Mouse (Mus musculus) urinary bladder, postnatal 14 days (tissue): Measurements from ENCODE around the gene Dhrs7b.
A peak's percentile ranks its signal among the peaks of the same experiment; 100 is the strongest.
"Not testable (repeated sequence)": the region's sequence is repeated elsewhere in the genome, so short reads cannot be mapped to it uniquely, and the experiment has no call there.

ENCODE experiments used
- DNase-seq: peaks from one replicate; pipeline ENCODE4 v3.0.0; 2021; ENCODE audit warnings: low spot score

Gene Dhrs7b

DNA sequence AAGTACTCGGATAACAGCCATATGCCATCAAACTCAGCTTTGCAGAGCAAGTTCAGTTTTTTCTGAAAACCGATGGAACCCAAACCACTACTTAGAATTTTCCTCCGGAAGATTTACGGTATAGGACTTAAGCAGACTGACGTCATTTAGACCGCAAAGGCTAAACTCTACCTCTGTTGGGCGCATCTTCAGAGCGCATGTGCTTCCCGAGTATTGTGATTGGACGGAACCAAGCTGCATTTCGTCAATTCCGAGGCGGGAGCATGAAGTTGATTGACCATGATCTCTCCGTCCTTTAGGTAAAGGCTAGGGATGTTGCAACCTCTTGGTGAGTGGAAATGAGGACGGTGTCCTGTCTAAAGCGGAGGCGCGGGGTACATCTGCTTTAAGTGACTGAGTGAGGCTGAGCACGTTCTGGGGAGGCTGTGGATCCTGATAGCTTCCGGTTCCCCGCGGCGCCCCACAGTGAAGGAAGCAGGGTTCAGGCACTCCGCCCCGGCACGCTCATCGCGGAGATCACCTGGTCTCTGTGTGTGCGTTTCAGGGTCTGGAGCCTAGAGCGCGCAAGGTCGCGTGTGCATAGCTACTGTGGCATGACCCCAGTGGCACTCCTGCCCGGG lies at the start of gene Dhrs7b:
Dhrs7b (plus strand) TSS at position 199 of the 620 bp plus-strand sequence.
- DNase-seq, result peak; percentile 85

DNA sequence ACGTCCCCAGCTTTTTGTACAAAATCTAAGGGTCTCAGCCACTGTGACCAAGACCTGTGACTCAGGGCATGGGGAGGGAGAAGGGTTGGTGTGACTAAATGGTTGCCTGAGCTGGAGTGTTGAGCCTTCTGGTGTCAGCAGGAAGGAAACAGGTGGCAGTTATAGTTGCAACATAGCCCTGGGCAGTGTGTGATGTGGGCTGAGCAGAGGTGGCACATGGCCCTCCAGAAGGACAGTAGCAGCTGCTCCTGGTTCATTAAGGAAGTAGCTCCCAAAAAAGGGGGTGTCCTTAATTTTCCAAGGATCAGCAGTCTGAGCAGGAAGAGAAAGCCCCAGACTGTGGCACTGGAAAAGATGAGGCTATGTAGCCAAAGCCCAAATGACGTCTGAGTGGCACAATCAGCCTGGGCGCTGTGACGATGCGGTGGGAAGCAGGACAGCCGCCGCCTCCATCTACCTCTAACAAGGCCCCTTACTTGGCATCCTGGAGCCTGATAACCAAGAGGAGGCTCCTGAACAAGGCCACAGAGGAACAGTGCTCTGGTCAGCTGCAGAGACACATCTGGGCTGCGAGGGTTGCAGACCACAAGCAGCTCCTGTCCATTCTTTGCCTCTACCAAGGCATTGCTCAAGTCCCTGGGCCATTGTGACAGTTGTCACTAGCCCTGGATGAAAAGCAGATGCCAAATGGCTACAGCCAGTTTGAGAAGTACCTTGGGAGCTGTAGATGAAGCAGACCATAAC lies 46.1 kb upstream of the Dhrs7b start:
- no peak for DNase-seq

DNA sequence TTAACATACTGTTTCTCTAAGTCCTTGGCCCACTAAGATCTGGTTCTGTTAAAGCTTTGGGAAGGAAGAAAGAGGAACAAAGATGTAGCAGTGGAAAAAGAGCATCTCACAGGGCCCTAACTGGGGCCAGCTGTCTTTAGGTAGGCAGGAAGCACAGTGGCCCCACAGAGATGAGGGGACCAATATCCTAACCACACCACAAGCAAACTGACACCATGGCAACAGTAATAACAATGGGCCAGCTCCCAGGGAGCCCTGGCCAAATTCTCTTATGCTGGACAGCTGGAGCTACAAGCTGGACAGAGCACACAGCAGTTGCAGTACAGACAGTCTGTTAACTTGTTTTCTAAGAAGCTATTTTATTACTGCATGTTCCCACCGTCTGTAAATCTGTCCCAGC lies 42.8 kb upstream of the Dhrs7b start:
- no peak for DNase-seq

DNA sequence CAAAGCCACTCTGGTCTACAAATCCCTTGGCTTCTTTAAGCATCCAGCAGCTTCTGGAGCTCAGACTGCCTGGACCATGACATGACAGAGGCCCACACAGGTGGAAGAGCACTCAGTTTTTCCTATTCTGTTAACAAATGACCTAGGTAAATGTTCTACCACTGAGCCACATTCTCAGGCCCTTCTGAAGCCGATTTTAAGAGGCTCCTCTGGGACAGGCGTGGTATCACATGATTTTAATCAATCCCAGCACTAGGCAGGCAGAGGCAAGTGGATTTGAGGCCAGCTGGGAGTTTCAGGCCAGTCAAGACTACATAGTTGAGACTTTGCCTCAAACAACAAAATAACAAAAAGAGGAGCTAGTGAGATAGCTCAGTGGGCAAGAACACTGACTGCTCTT lies 40.0 kb upstream of the Dhrs7b start:
- DNase-seq, result no peak

DNA sequence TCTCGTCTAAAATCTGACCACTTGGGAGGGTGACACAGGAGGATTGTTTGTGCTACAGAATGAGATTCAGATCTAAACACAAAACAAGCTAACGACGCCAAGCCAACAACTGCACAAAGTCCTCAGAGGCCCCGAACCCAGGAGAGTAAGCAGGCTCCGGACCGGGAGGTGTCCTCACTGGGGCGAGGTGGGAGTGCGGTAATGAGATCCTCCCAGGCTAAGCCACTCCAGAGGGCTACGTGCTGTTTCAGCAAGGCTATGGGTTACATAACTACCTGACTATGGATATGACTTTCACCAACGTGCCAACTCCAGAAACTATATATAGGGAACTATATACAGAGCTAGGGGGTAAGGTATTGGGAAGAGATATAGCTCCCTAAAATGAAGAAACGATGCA lies 34.1 kb upstream of the Dhrs7b start:
- no peak for DNase-seq

DNA sequence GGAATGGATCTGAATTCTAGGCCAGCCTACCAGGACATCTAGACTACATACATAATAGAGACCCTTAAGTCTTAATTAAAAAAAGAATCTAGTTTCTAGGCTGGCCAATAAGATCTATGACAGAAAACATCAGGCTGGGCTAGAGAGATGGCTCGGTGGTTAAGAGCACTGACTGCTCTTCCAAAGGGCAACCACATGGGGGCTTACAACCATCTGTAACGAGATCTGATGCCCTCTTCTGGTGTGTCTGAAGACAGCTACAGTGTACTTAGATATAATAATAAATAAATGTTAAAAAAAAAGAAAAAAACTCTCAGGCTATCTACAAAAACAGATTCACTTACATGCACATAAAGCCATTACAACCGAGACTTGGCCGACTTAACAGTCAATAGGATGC lies 30.5 kb upstream of the Dhrs7b start:
- no peak for DNase-seq

DNA sequence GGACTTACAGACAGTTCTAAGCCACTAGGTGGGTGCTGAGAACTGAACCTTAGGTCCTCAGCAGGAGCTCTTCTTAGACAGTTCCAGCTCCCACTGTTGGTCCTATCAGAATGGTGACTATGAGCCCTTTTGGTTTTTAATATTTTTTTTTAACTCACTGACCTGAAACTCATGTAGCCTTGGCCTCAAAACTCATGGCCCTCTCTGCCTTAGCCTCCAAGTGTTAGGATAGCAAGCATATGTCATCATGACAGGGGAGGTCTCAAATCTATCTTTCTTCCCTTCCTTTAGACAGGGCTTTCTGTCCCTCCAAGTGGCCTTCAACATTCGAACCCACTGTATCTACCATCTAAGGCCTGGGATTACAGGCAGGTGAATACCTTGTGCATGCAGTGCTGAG lies 29.5 kb upstream of the Dhrs7b start:
- no peak for DNase-seq

DNA sequence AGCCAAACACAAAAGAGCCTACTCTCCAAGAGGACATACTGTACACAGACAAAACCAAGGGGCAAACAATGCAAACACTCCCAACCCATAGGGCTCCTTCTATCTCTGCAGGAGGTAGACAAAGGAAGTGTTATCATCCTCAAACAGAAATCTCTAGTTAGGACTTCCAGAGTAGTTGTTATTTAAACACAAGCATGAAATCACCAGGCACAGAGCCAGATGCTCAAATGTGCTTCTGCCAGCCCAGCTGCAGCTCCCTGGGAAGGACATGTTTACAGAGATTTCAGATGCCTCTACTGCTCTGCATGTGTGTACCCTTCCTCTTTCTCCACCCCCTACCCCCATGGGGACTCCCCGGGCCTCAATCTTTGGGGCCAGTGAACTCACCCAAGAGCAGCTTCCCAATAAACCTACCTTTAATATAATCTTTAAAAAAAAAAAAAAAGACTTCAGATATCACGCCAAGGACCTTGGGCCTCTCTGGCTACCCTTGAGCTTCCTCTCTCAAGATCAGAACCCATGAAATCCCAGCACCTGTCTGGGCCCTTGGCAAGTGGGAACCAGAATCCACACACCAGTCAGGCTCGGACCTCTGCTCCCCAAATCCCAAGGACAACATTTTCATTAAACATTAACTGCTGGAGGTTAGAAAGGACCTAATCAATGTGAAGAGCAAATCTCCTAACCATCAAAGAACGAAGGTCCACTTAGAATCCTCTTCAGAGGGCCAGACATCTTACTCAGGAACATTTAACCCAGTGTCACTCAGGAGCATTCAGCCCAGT lies 22.0 kb upstream of the Dhrs7b start:
- DNase-seq, result peak; percentile 62

DNA sequence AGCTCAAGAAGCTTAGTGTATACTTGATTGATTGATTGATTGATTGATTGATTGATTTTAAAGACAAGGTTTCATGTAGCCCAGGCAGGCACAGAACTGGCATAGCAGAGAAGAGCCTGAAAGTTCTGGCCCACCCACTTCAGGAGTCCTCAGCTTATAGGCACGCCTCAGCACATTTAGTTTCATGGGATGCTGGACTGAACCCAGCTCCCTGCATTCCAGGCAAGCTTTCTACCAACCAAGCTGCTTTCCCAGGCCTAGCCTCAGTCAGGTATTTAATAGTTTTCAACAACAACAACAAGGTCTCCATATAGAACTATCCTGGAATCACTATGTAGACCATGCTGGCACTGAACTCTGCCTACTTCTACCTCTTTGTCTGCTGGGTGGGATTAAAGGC lies 20.9 kb upstream of the Dhrs7b start:
- no peak for DNase-seq

DNA sequence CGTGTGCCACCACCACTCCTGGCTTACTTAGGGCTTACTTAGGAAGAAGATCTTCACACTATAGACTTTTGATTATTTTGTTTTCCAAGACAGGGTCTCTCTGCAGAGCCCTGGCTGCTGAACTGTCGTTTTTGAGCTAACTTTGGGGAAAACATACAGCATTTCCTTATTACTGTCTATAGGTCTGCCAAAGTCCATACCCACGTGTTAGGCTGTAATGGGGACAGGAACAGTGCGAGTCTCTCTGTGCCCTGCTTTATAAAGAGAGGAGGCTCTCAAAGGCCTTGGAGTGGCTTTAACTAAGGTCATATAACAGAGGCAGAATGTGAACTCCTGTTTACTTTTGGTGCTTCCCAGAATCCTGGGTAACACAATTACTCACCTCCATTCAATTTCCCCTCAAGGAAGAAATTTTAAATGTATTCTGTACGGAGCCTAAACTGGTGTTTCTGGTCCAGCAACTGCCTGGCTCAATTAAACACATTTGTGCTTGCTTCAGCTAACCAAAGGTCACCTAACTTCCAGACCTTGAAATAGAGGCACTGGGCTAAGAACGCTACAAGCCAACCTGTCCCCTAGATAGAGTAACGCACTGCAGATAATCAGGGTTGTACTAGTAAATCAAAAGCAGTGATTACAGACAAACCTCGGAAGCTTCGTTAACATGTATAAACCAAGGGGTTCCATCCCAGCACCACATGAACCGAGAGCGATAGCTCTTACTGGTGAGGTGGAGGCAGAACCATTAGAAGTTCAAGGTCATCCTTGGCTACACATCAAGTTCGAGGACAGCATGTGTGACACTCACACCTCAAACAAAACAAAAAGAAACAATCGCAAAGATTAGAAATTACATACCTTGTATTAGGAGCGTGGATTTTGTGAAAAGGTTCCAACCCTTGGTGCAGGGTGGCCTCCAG lies 20.1 kb upstream of the Dhrs7b start:
- peak; percentile 59 for DNase-seq

DNA sequence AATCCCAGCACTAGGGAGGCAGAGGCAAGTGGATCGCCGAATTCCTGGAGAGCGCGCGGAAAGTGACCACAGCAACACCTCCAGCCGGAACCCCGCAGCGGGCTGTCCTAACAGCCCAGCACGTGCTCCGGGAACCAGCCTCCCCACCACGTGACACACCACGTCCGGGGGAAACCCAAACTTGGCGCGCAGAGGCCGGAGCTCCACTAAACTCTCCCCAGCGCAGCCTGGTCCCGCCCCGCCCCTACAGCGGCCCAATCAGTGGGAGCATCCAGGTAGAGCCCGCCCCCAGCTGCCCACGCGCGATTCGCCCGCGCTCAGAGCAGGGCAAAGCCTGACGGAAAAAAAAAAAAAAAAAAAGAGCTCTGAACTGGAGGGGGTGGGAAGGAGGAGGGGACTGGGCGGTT lies 19.4 kb upstream of the Dhrs7b start:
- peak; percentile 96 for DNase-seq

DNA sequence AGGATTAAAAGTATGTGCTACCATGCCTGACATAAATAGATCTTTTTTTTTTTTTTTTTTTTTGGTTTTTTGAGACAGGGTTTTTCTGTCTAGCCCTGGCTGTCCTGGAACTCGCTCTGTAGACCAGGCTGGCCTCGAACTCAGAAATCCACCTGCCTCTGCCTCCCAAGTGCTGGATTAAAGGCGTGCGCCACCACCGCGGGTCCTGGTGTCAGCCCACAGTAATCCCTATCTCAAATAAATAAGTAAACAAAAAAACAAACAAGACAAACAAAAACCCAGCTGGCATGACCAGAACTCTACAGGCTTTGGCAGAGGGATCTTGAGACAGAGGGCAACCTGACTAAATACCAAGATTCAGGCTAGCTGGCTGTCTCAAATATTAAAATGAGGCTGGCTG lies 18.8 kb upstream of the Dhrs7b start, which contains the start of gene Shmt1:
Shmt1 (minus strand) TSS at position 101 of the 400 bp plus-strand sequence.
- DNase-seq, result not testable (repeated sequence)

DNA sequence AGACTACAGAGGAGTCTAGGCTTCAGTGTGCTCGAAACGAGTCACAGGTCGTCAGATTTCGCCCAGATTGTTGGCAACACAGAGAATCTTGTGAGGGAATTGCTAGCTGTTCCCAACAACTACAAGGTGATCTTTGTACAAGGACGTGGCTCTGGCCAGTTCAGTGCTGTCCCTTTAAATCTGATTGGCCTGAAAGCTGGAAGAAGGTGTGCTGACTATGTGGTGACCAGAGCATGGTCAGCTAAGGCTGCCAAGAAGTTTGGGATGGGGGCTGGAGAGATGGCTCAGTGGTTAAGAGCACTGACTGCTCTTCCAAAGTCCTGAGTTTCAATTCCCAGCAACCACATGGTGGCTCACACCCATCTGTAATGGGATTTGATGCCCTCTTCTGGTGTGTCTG lies 14.0 kb upstream of the Dhrs7b start:
- DNase-seq, result no peak

DNA sequence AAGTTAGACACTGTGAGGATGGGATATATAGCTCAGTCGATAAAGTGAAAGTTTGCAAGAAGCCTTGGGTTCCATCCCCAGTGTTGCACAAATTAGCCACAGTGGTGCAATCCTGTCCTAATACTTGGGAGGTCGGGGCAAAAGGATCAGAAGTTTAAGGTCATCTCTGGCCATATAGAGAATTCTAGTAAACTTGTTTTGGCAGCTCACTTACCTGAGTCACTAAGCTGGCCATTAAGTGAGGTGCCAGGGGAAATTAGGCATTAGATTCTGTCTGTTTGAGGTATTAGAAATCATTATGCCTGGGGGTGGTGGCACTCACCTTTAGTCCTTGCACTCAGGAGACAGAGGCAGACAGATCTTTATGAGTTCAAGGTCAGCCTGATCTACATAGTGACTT lies 6.7 kb upstream of the Dhrs7b start:
- DNase-seq, result no peak

DNA sequence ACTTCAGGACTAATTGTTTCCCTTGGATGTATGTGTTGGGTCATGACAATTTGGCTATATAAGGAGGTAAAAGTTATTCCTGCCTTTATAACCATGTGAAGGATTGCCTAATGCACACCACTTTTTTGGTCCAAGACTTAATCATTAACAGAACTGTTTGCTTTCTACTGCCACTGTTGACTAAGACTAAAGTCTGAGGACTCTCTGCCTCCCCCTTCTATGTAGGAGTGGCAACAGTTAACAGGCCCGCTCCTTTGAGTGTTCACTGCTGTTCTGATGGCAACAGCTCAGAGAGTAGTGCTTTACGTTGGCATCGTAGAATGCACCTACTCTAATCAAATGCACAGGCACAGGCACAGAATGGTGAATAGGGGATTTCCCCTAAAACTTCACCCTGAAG lies 5.2 kb upstream of the Dhrs7b start:
- no peak for DNase-seq

DNA sequence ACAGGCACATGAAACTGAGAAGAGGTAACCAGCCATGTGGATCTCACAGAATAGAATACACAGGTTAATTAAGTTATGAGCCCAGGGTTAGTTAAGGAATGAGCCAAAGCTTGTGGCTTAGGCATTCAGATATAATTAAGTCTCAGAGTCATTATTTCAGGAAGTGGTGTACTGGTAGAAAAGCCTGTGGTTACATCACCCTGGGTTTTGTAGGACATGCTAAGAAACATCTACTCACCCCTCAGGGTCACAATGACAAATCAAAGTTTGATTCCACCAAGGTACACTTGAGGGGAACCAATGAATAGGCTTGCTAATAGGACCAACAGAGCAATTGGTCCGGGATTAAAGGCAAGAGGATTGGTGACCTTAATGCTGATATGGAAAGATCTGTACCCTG lies 3.7 kb upstream of the Dhrs7b start:
- no peak for DNase-seq

DNA sequence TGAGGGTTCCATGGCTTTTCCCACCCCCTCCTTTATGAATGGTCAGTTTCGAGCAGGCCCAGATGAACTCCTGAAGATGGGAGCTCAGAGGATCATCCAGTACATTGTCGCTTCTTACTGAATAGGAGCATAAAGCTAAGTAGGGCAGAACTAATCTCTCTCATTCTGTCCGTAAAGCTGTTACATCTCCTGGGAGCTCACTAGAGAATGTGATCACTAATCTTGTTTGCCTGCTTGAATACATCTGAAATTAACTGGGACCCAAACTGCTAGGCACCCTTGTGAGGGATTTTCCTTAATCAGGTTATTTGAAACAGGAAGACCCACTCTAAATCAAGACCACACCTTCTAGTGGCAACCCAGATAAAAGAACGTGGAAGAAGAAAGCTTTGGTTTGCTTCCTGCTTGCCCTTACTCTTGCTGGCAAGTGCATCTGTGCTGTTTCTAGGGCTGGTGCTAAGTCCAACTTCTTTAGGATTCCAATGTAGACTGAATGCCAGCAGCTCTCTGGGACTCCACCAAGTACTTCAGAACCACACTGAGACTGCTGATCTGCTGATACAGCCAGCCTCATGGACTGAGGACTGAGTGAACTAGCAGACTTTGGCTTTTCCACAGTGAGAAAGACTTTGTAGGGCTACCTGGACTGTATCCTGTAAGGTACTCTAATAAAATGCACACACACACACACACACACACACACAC lies 3.0 kb upstream of the Dhrs7b start:
- DNase-seq, result no peak

DNA sequence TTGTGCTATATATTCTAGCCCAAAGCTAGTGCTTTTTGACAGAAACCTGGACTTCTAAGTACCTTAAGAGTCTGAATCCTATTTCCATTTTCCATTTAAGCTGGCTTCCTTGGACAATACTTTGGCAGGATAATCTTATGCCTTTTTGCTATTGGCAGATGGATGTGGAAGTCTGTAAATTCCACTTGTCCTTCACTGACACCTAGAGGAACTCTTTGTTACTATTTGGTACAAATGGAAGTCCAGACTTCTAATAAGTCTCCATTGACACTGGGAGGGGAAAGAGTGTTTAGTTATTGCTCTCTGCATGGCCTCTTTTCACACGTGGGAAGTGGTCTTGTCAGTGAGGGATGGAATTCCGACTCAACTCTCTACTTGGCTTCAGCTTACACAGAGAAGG lies 1.5 kb upstream of the Dhrs7b start:
- DNase-seq, result no peak

DNA sequence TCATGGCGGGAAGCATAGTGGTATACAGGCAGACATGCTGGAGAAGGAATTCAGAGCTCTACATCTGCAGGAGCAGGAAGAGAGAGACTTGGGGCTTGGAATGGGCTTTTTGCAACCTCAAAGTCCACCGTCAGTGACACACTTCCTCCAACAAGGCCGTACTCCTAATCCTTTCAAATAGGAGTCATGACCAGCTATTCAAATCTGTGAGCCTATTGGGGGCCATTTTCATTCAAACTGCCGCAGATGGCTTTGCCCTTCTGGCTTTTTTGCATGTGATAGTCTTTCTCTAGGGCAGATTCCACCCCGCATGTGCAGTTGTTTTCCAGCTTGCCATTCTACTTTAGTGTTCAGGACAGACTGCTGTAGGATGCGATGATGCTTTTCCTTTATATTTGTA lies 6.5 kb downstream of the Dhrs7b start:
- no peak for DNase-seq

DNA sequence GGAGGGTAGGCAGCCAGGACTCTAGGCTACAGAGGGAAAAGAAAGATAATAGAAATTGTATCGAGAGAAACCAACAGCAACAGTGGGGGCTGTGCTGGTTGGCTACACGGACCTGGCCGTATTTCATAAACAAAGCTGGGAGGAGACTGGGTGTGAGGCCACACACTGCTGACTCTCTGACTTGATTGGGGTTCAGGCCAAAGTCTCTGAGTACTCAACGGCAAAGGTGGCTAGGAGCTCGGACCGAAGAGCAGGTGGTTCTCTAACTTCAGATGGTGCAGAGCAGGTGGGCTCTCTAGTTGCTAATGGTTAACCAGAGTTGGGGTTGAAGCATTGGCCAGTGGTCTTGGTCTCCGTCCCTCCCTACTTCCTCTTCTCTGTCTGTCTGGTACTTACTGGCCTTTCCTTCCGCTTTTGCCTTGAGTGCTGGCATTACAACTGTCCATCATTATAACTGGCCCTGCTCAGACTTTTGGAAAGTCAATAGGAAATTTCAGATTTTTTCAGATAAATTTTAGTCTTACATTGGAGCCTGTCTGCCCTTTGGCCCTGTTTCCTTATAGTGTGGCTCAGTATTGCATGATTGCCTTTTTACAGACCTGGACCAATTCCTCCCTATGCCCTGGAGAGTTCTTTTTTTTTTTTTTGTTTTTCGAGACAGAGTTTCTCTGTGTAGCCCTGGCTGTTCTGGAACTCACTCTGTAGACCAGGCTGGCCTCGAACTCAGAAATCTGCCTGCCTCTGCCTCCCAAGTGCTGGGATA lies 7.4 kb downstream of the Dhrs7b start:
- DNase-seq, result no peak
